Mouse (Mus musculus): Measurements from ENCODE around the gene Olfr665. TPM values are rescaled to one million over a fixed set of nuclear protein-coding genes. Genes with fewer than 3 reads are reported as not detected.

The Olfr665 gene
- polyA plus RNA-seq, 1 experiment from 2014 or later: not detected

Other genes with a start within 250 kb of the Olfr665 start
- not detected in 2 replicates for gene Olfr658, start 230.7 kb upstream of the Olfr665 start, polyA plus RNA-seq (2015; fragmentation: Nextera tagmentation; extraction: Ambion mirVana)
- not detected in 2 replicates for gene Olfr659, start 211.3 kb upstream of the Olfr665 start, polyA plus RNA-seq (2015; fragmentation: Nextera tagmentation; extraction: Ambion mirVana)
- gene Olfr661, start 191.5 kb upstream of the Olfr665 start, polyA plus RNA-seq (2015; fragmentation: Nextera tagmentation; extraction: Ambion mirVana): not detected in 2 replicates
- not detected in 2 replicates for gene Usp17le, start 100.6 kb upstream of the Olfr665 start, polyA plus RNA-seq (2015; fragmentation: Nextera tagmentation; extraction: Ambion mirVana)
- gene Usp17lb, start 35.4 kb upstream of the Olfr665 start, polyA plus RNA-seq (2015; fragmentation: Nextera tagmentation; extraction: Ambion mirVana): not detected in 2 replicates
- gene Usp17la, start 21.0 kb upstream of the Olfr665 start, polyA plus RNA-seq (2015; fragmentation: Nextera tagmentation; extraction: Ambion mirVana): not detected in 2 replicates
- gene Olfr666, start 17.9 kb downstream of the Olfr665 start, polyA plus RNA-seq (2015; fragmentation: Nextera tagmentation; extraction: Ambion mirVana): not detected in 2 replicates
- gene Olfr667, start 43.5 kb downstream of the Olfr665 start, polyA plus RNA-seq (2015; fragmentation: Nextera tagmentation; extraction: Ambion mirVana): not detected in 2 replicates
- not detected in 2 replicates for gene Olfr668, start 50.0 kb downstream of the Olfr665 start, polyA plus RNA-seq (2015; fragmentation: Nextera tagmentation; extraction: Ambion mirVana)
- gene Olfr669, start 56.2 kb downstream of the Olfr665 start, polyA plus RNA-seq (2015; fragmentation: Nextera tagmentation; extraction: Ambion mirVana): not detected in 2 replicates
- not detected in 2 replicates for gene Olfr670, start 84.6 kb downstream of the Olfr665 start, polyA plus RNA-seq (2015; fragmentation: Nextera tagmentation; extraction: Ambion mirVana)
- gene Olfr671, start 101.1 kb downstream of the Olfr665 start, polyA plus RNA-seq (2015; fragmentation: Nextera tagmentation; extraction: Ambion mirVana): not detected in 2 replicates
- not detected in 2 replicates for gene Olfr672, start 124.0 kb downstream of the Olfr665 start, polyA plus RNA-seq (2015; fragmentation: Nextera tagmentation; extraction: Ambion mirVana)
- not detected in 2 replicates for gene Olfr675, start 150.4 kb downstream of the Olfr665 start, polyA plus RNA-seq (2015; fragmentation: Nextera tagmentation; extraction: Ambion mirVana)
- gene Olfr676, start 154.7 kb downstream of the Olfr665 start, polyA plus RNA-seq (2015; fragmentation: Nextera tagmentation; extraction: Ambion mirVana): not detected in 2 replicates
- not detected in 2 replicates for gene Olfr677, start 173.3 kb downstream of the Olfr665 start, polyA plus RNA-seq (2015; fragmentation: Nextera tagmentation; extraction: Ambion mirVana)
- gene Olfr678, start 186.4 kb downstream of the Olfr665 start, polyA plus RNA-seq (2015; fragmentation: Nextera tagmentation; extraction: Ambion mirVana): not detected in 2 replicates
- not detected in 2 replicates for gene Olfr679, start 203.2 kb downstream of the Olfr665 start, polyA plus RNA-seq (2015; fragmentation: Nextera tagmentation; extraction: Ambion mirVana)
- not detected in 2 replicates for gene Olfr680-ps1, start 214.8 kb downstream of the Olfr665 start, polyA plus RNA-seq (2015; fragmentation: Nextera tagmentation; extraction: Ambion mirVana)
- not detected in 2 replicates for gene Olfr681, start 238.8 kb downstream of the Olfr665 start, polyA plus RNA-seq (2015; fragmentation: Nextera tagmentation; extraction: Ambion mirVana)

Measured in liver, embryonic 15.5 days (tissue).